In genomic region chr8:53598101-53598500, GRCm38 (mm10) we compare ENCODE assay signal across 23 mouse cellular contexts. TPM values are rescaled to one million over a fixed set of nuclear protein-coding genes. Genes with fewer than 3 reads are reported as not detected.
DNase-seq lines count a peak whose midpoint lies in the region; ATAC-seq and TF ChIP-seq lines count a peak whose summit lies in the region.
"Had no signal": no experiment of that assay in that cellular context is flagged by ENCODE, and none has a peak within 500 bp of the region (broad histone marks: within the 10 kb centered on the region; RNA-seq: fewer than 3 reads in every experiment).

No protein-coding gene starts in this region.

- no peak overlapping the region for H3K4me2 ChIP-seq in midbrain, embryonic 11.5 days
- H3K4me2 ChIP-seq: embryonic facial prominence, embryonic 13.5 days; forebrain, embryonic 13.5 days; hindbrain, embryonic 12.5 days had no signal

- H3K4me3 ChIP-seq in layer of hippocampus, adult 2 months: no peak overlapping the region
- H3K4me3 ChIP-seq in midbrain, embryonic 11.5 days (ENCODE audit: low read depth, low read length): no peak overlapping the region
- H3K4me3 ChIP-seq in cerebellum, adult 2 months (replicated peaks; ENCODE audit: insufficient read depth, low read depth, low read length): no peak overlapping the region
- H3K4me3 ChIP-seq: embryonic facial prominence, embryonic 13.5 days; forebrain, embryonic 13.5 days; gastrocnemius, adult 2 months; heart, embryonic 10.5 days; hindbrain, embryonic 12.5 days had no signal

- 87% methylated on average over 1 of the region's 1 CpGs for WGBS in midbrain, embryonic 11.5 days
- WGBS in cerebellum, adult 2 months: 94% methylated on average over 1 of the region's 1 CpGs

- H3K27ac ChIP-seq in layer of hippocampus, adult 2 months: 0 out of 2 replicates have a peak overlapping the region, but pooled peaks have one; percentile 46
- H3K27ac ChIP-seq in midbrain, embryonic 11.5 days (ENCODE audit: low read depth, low read length): no peak overlapping the region
- no peak overlapping the region for H3K27ac ChIP-seq in cerebellum, adult 2 months (ENCODE audit: insufficient read depth, low read length)
- H3K27ac ChIP-seq: embryonic facial prominence, embryonic 13.5 days; forebrain, embryonic 13.5 days; gastrocnemius, adult 2 months; heart, embryonic 10.5 days; hindbrain, embryonic 12.5 days had no signal

- no peak for TF ChIP-seq POLR2A in brain, embryonic 14.5 days (IDR thresholded peaks at IDR 0.05; ENCODE audit: borderline replicate concordance, extremely low read depth, insufficient read depth, insufficient read length, poor library complexity, severe bottlenecking)
- TF ChIP-seq POLR2A in cerebellum, adult 2 months (IDR thresholded peaks at IDR 0.05; ENCODE audit: borderline replicate concordance, insufficient read depth, low read length): no peak

- no peaks in the 10 kb centered on the region for H3K27me3 ChIP-seq in midbrain, embryonic 11.5 days (ENCODE audit: control insufficient read depth, insufficient read depth, low read length)
- no peaks in the 10 kb centered on the region for H3K27me3 ChIP-seq in cerebellum, adult 2 months (ENCODE audit: control insufficient read depth, insufficient read depth, low read length)
- H3K27me3 ChIP-seq: CH12.LX; embryonic facial prominence, embryonic 13.5 days; forebrain, embryonic 13.5 days; hindbrain, embryonic 12.5 days; Patski had no signal

- no peaks in the 10 kb centered on the region for H3K4me1 ChIP-seq in midbrain, embryonic 11.5 days (ENCODE audit: control insufficient read depth, insufficient read depth, low read length)
- no peaks in the 10 kb centered on the region for H3K4me1 ChIP-seq in cerebellum, adult 2 months (ENCODE audit: control insufficient read depth, insufficient read depth, low read length)
- H3K4me1 ChIP-seq: embryonic facial prominence, embryonic 13.5 days; heart, embryonic 10.5 days had no signal

- no peaks in the 10 kb centered on the region; the same call in 1 of the 2 replicates for H3K9me3 ChIP-seq in midbrain, embryonic 11.5 days (ENCODE audit: control insufficient read depth, low read length)
- H3K9me3 ChIP-seq: embryonic facial prominence, embryonic 13.5 days; forebrain, embryonic 13.5 days; heart, embryonic 10.5 days; hindbrain, embryonic 12.5 days had no signal

- H3K9ac ChIP-seq in midbrain, embryonic 11.5 days (ENCODE audit: low read length): no peak overlapping the region
- H3K9ac ChIP-seq: embryonic facial prominence, embryonic 13.5 days; forebrain, embryonic 13.5 days; hindbrain, embryonic 12.5 days had no signal

- DNase-seq in brain, embryonic 14.5 days (ENCODE audit: low read depth): peak; percentile 15
- DNase-seq in layer of hippocampus, adult 2 months (ENCODE audit: low spot score in 2 of 2): peak; percentile 71 to 73
- peak; percentile 19 to 34 for DNase-seq in layer of hippocampus, postnatal 10 days (ENCODE audit: low spot score in 2 of 2)
- DNase-seq in midbrain, embryonic 11.5 days (ENCODE audit: low spot score, missing footprints): no peak
- no peak for DNase-seq in cerebellum, adult 8-10 months
- DNase-seq in cerebellum, adult 2 months: no peak
- DNase-seq: adrenal gland, adult 2 months; adrenal gland, postnatal 25 days; cerebellum, adult 11 months; cerebellum, adult 9-11 months; cerebellum, postnatal 36 days; gastrocnemius, adult 2 months; gastrocnemius, postnatal 25 days; heart, postnatal 10 days; heart, postnatal 4 days had no signal

- H3K36me3 ChIP-seq in midbrain, embryonic 11.5 days (ENCODE audit: control insufficient read depth, insufficient read depth, low read length): peaks cover 5% of the 10 kb centered on the region; the same call in 1 of the 2 replicates

- no peak for TF ChIP-seq CTCF in brain, embryonic 14.5 days (IDR thresholded peaks at IDR 0.05; ENCODE audit: borderline replicate concordance, extremely low read depth, insufficient read depth, insufficient read length)
- no peak for TF ChIP-seq CTCF in layer of hippocampus, adult 2 months (conservative IDR thresholded peaks at IDR 0.05)
- no peak for TF ChIP-seq CTCF in cerebellum, adult 2 months (IDR thresholded peaks at IDR 0.05; ENCODE audit: borderline replicate concordance, insufficient read depth, low read depth, low read length)

- no peak for ATAC-seq in midbrain, embryonic 11.5 days (ENCODE audit: low FRiP score)
- ATAC-seq: activated CD4-positive, CD25-positive, alpha-beta regulatory T cell, adult 4 months; forebrain, embryonic 13.5 days; hindbrain, embryonic 16.5 days; Patski had no signal

RNA-seq across cellular contexts. Expression of gene Neil3, which starts 40.8 kb away (rescaled TPM):
- 8.4 and 13.3 TPM in 2 replicates for polyA plus RNA-seq in brain, embryonic 14.5 days (2012; rRNA removed)
- total RNA-seq in layer of hippocampus, adult 2 months (2021): under 1 TPM; 0.15 to 0.20 TPM
- total RNA-seq in layer of hippocampus, postnatal 10 days (2021): 1 to 10 TPM; 2.5 to 2.9 TPM
- 25.5 and 27.5 TPM in 2 replicates for polyA plus RNA-seq in midbrain, embryonic 11.5 days (2014; fragmentation: Nextera tagmentation; extraction: Ambion mirVana)
- 0.05 and 0.06 TPM in 2 replicates for polyA plus RNA-seq in cerebellum, adult 2 months (2012; rRNA removed)
- total RNA-seq: gastrocnemius, adult 2 months had no signal

Comparison
In these comparisons a context has a peak if more than half of its experiments do, and no peak if none do; other contexts are left out.
1. DNase-seq: peak in brain, embryonic 14.5 days (single experiment), layer of hippocampus, adult 2 months (2 of 2) and layer of hippocampus, postnatal 10 days (2 of 2); none in midbrain, embryonic 11.5 days (single experiment), cerebellum, adult 8-10 months (single experiment) and cerebellum, adult 2 months (0 of 2).